Mouse (Mus musculus) forebrain, postnatal 0 days (tissue): Measurements from ENCODE around the gene Ivns1abp. TPM values are rescaled to one million over a fixed set of nuclear protein-coding genes. Genes with fewer than 3 reads are reported as not detected.

Experiments
- ATAC-seq: fragments of 200-750 bp; cut with Nextera tagmentation; 2 replicates; pipeline ENCODE4 v1.8.0; 2017; ENCODE audit warnings: mild to moderate bottlenecking, moderate library complexity
- DNase-seq: peaks from one replicate; pipeline ENCODE4 v3.0.0-alpha.2; 2015
- H3K27ac ChIP-seq: fragments of 300-500 bp; sonication (generic); 2 replicates; pipeline ENCODE4 v1.5.1; 2014; ENCODE audit warnings: low read depth, mild to moderate bottlenecking, antibody characterized with exemption, low read length, moderate library complexity, mixed read lengths
- H3K27me3 ChIP-seq: fragments of 300-500 bp; sonication (generic); 2 replicates; pipeline ENCODE4 v1.6.1; 2014; ENCODE audit warnings: mild to moderate bottlenecking, low read length, mixed read lengths; ENCODE audit not compliant: insufficient read depth
- H3K36me3 ChIP-seq: fragments of 300-500 bp; sonication (generic); 2 replicates; pipeline ENCODE4 v1.6.1; 2014; ENCODE audit warnings: mild to moderate bottlenecking, moderate library complexity; ENCODE audit not compliant: insufficient read depth
- H3K4me1 ChIP-seq: fragments of 300-500 bp; sonication (generic); 2 replicates; pipeline ENCODE4 v1.6.1; 2014; ENCODE audit warnings: antibody characterized with exemption; ENCODE audit not compliant: insufficient read depth
- H3K4me2 ChIP-seq: fragments of 300-500 bp; sonication (generic); 2 replicates; pipeline ENCODE4 v1.6.1; 2014; ENCODE audit warnings: low read depth, mild to moderate bottlenecking, moderate library complexity
- H3K4me3 ChIP-seq: fragments of 300-500 bp; sonication (generic); 2 replicates; pipeline ENCODE4 v1.5.1; 2014; ENCODE audit warnings: low read depth, low read length, mixed read lengths
- H3K9ac ChIP-seq: fragments of 300-500 bp; sonication (generic); 2 replicates; pipeline ENCODE4 v1.6.1; 2014; ENCODE audit warnings: mild to moderate bottlenecking
- H3K9me3 ChIP-seq: fragments of 300-500 bp; sonication (generic); 2 replicates; pipeline ENCODE4 v1.6.1; 2016; ENCODE audit warnings: low read length
- CTCF ChIP-seq: sonication (generic); IDR thresholded peaks from 2 replicates; pipeline ENCODE4 v1.5.1; 2016; ENCODE audit warnings: antibody characterized with exemption, control low read depth, low read depth
- WGBS: fragments of 180-500 bp; shearing (Covaris S2); extraction: QIAGEN DNeasy Blood & Tissue Kit; methylation state at CpG from one replicate; pipeline ENCODE4 v1.1.7; 2014; 5-methylcytosine and 5-hydroxymethylcytosine counted together
- polyA plus RNA-seq: library from polyadenylated mRNA; unstranded; fragments of >200 nt; fragmentation: Nextera tagmentation; extraction: Ambion mirVana; gene quantifications from 2 replicates; pipeline ENCODE4 v1.2.1, GENCODE M21; 2015
- total RNA-seq: library from RNA; depleted of rRNA; stranded (reverse); fragments of >200 nt; gene quantifications from 2 replicates; pipeline ENCODE4 v1.2.3, GENCODE M21; 2014; rRNA removed

Ivns1abp gene
- total RNA-seq: 246 and 251 TPM in 2 replicates
- polyA plus RNA-seq: 217 and 240 TPM in 2 replicates

GRCm38 (mm10) chr1:151344283-151345108 is at the start of gene Ivns1abp:
Gene Ivns1abp (plus strand): TSS chr1:151344477.
- Histone ChIP-seq H3K4me2 (peak within 1 kb of the TSS; percentile 74), H3K27me3 (no peaks in the 10 kb centered on the region), H3K27ac (peak within 1 kb of the TSS; percentile 96), H3K4me3 (peak within 1 kb of the TSS; percentile 89), H3K9ac (peak within 1 kb of the TSS; percentile 98), H3K36me3 (no peaks in the 10 kb centered on the region), H3K4me1 (peaks cover 6% of the 10 kb centered on the region), H3K9me3 (no peaks in the 10 kb centered on the region)
- ATAC-seq: peak; percentile 95
- DNase-seq: peak; percentile 98
- WGBS: 3% methylated on average over 100 of the region's 104 CpGs
- TF ChIP-seq CTCF: no peak

DNA sequence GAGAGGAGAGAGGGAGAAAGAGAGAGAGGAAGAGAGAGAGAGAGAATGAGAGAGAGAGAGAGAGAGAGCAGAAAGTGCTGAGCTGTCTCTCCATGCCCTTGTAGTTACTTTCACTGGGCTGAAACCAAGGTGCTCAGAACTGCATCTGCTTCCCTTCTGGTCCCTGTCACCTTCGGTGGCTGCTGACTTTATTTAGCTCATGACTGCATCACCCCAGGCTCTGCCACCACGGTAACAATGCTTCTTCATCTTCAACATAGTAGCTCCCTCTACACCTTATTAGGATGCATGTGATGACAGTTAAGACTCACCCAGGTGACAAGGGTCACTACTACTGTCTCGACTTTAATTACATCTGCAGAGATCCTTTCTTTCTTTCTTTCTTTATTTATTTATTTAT is 48.8 kb upstream of the Ivns1abp start:
- Histone ChIP-seq H3K27ac (no peak overlapping the region), H3K4me1 (no peaks in the 10 kb centered on the region), H3K27me3 (no peaks in the 10 kb centered on the region), H3K9me3 (no peaks in the 10 kb centered on the region), H3K36me3 (no peaks in the 10 kb centered on the region), H3K4me2 (no peak overlapping the region), H3K9ac (no peak overlapping the region), H3K4me3 (no peak overlapping the region)
- ATAC-seq (no peak), DNase-seq (no peak)
- 73% methylated on average over 3 of the region's 3 CpGs for WGBS
- TF ChIP-seq CTCF: no peak

DNA sequence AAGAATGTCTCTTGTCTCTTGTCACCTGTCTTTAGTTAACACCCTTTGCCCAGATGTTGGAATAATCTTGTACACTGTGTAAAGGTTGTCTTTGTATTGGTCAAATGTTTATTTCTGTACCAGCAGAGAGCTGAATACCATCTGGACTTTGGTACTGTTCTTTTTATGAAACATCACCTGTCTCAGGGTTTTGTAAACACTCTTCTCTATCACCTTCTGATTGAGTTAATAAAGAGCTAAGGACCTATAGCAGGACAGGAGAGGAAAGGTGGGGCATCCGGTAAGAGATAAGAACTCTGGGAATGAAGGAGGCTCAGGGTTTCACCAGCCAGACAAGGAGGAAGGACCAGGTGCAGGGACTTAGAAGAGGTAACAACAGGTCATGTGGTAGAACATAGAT is 47.7 kb upstream of the Ivns1abp start:
- TF ChIP-seq CTCF: no peak
- 93% methylated on average over 1 of the region's 1 CpGs for WGBS
- no peaks in the 10 kb centered on the region for H3K9me3 ChIP-seq
- no peaks in the 10 kb centered on the region for H3K36me3 ChIP-seq
- H3K4me3 ChIP-seq: no peak overlapping the region
- ATAC-seq (no peak), DNase-seq (no peak)
- no peak overlapping the region for H3K9ac ChIP-seq
- no peak overlapping the region for H3K27ac ChIP-seq
- no peaks in the 10 kb centered on the region for H3K27me3 ChIP-seq
- no peaks in the 10 kb centered on the region for H3K4me1 ChIP-seq
- no peak overlapping the region for H3K4me2 ChIP-seq

- DNase-seq (no peak), ATAC-seq (no peak)
- 86% methylated on average over 6 of the region's 6 CpGs for WGBS
- Histone ChIP-seq H3K9me3 (no peaks in the 10 kb centered on the region), H3K27me3 (no peaks in the 10 kb centered on the region), H3K36me3 (no peaks in the 10 kb centered on the region), H3K4me2 (no peak overlapping the region), H3K9ac (no peak overlapping the region), H3K27ac (no peak overlapping the region), H3K4me3 (no peak overlapping the region), H3K4me1 (no peaks in the 10 kb centered on the region)
- TF ChIP-seq CTCF: no peak
Observed at GRCm38 (mm10) chr1:151297025-151297424, 47.3 kb upstream of the Ivns1abp start.

- Histone ChIP-seq H3K9me3 (no peaks in the 10 kb centered on the region), H3K27ac (no peak overlapping the region), H3K4me1 (0 out of 2 replicates have a peak, but pooled peaks cover 3% of the 10 kb centered on the region), H3K27me3 (no peaks in the 10 kb centered on the region), H3K4me2 (no peak overlapping the region), H3K36me3 (no peaks in the 10 kb centered on the region), H3K4me3 (no peak overlapping the region), H3K9ac (no peak overlapping the region)
- DNase-seq (no peak), ATAC-seq (no peak)
- no peak for TF ChIP-seq CTCF
- 90% methylated on average over 2 of the region's 2 CpGs for WGBS
Observed at GRCm38 (mm10) chr1:151297596-151297995, 46.7 kb upstream of the Ivns1abp start.

DNA sequence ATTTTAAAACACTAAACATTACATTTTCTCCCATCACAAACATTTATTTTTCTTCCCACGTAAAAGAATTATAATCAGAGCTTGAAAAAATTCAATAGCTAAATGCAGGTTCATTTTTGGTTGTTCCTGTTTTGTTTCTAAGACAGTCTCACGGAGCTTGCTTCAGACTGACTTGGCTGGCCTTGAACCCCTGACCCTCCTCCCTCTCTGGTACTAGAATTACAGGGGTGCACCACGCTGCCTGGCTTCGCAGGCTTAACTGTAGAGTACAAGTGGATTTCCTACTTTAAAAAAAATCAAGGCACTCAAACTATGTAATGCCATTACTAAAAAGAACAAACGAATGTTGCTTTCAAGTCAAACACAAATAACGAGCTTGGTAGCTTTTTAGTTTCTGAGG is 42.8 kb upstream of the Ivns1abp start:
- WGBS: 41% methylated on average over 6 of the region's 6 CpGs
- TF ChIP-seq CTCF: no peak
- no peak overlapping the region for H3K4me3 ChIP-seq
- DNase-seq (no peak), ATAC-seq (no peak)
- H3K4me2 ChIP-seq: 0 out of 2 replicates have a peak overlapping the region, but pooled peaks have one; percentile 8
- H3K27ac ChIP-seq: peak overlapping the region; percentile 11; the same call in 1 of the 2 replicates
- H3K9ac ChIP-seq: no peak overlapping the region
- no peaks in the 10 kb centered on the region for H3K9me3 ChIP-seq
- no peaks in the 10 kb centered on the region for H3K36me3 ChIP-seq
- H3K4me1 ChIP-seq: 0 out of 2 replicates have a peak, but pooled peaks cover 3% of the 10 kb centered on the region
- no peaks in the 10 kb centered on the region for H3K27me3 ChIP-seq

- Histone ChIP-seq H3K4me2 (0 out of 2 replicates have a peak overlapping the region, but pooled peaks have one; percentile 8), H3K9me3 (no peaks in the 10 kb centered on the region), H3K27ac (peak overlapping the region; percentile 47; the same call in 1 of the 2 replicates), H3K4me3 (no peak overlapping the region), H3K36me3 (no peaks in the 10 kb centered on the region), H3K27me3 (no peaks in the 10 kb centered on the region), H3K9ac (no peak overlapping the region), H3K4me1 (0 out of 2 replicates have a peak, but pooled peaks cover 3% of the 10 kb centered on the region)
- WGBS: 22% methylated on average over 3 of the region's 3 CpGs
- TF ChIP-seq CTCF: no peak
- ATAC-seq (peak; percentile 82), DNase-seq (peak; percentile 59)
Observed at GRCm38 (mm10) chr1:151301904-151302303, 42.4 kb upstream of the Ivns1abp start.
